ENCODE assay signal across 10 mouse cellular contexts in genomic region chr1:92751700-92752136, GRCm38 (mm10).
A peak's percentile ranks its signal among the peaks of the same experiment; 100 is the strongest.
DNase-seq lines count a peak whose midpoint lies in the region; ATAC-seq and TF ChIP-seq lines count a peak whose summit lies in the region.
"Had no signal": no experiment of that assay in that cellular context is flagged by ENCODE, and none has a peak within 500 bp of the region (broad histone marks: within the 10 kb centered on the region; RNA-seq: fewer than 3 reads in every experiment).

No protein-coding gene starts in this region.

- H3K36me3 ChIP-seq in heart, embryonic 14.5 days (ENCODE audit: control insufficient read depth, insufficient read depth, low read length), result no peaks in the 10 kb centered on the region
- no peaks in the 10 kb centered on the region for H3K36me3 ChIP-seq in intestine, postnatal 0 days (ENCODE audit: control insufficient read depth, insufficient read depth)
- H3K36me3 ChIP-seq: heart, embryonic 15.5 days had no signal

- intact Hi-C loops in heart, postnatal 25 days (cut with DNase I), result no loop called here

- no peak overlapping the region for H3K4me3 ChIP-seq in heart, embryonic 14.5 days (ENCODE audit: control insufficient read depth in 1 of 2, insufficient read depth in 1 of 2, low read depth in 1 of 2, low read length in 2 of 2)
- H3K4me3 ChIP-seq in intestine, postnatal 0 days (ENCODE audit: low read depth, low read length), result no peak overlapping the region
- H3K4me3 ChIP-seq: heart, embryonic 15.5 days had no signal

- no peak overlapping the region for H3K27ac ChIP-seq in heart, embryonic 14.5 days (replicated peaks in 1 of 2; ENCODE audit: control insufficient read depth in 1 of 2, insufficient read depth in 1 of 2, low read depth in 2 of 2, low read length in 2 of 2)
- no peak overlapping the region for H3K27ac ChIP-seq in intestine, postnatal 0 days (ENCODE audit: low read depth, low read length)
- H3K27ac ChIP-seq: heart, embryonic 15.5 days had no signal

- no peak for DNase-seq in heart, postnatal 25 days (ENCODE audit: low spot score)
- peak; percentile 4 for DNase-seq in urinary bladder, postnatal 25 days (ENCODE audit: low spot score)
- DNase-seq in urinary bladder, postnatal 10 days (ENCODE audit: low spot score), result no peak
- no peak for DNase-seq in ovary, adult 18-20 months (ENCODE audit: low spot score)
- DNase-seq in ovary, postnatal 36 days (ENCODE audit: low spot score), result no peak
- DNase-seq: kidney, adult 8-10 months; left cerebral cortex, postnatal 4 days had no signal

- 0 out of 2 replicates have a peak, but pooled peaks cover 7% of the 10 kb centered on the region for H3K27me3 ChIP-seq in heart, embryonic 14.5 days (ENCODE audit: control insufficient read depth, insufficient read depth, low read length)
- no peaks in the 10 kb centered on the region for H3K27me3 ChIP-seq in intestine, postnatal 0 days (replicated peaks; ENCODE audit: control insufficient read depth, insufficient read depth, low read length)
- H3K27me3 ChIP-seq: heart, embryonic 15.5 days had no signal

- WGBS in heart, embryonic 14.5 days, result 45% methylated on average over 4 of the region's 4 CpGs
- 23% methylated on average over 4 of the region's 4 CpGs for WGBS in intestine, postnatal 0 days

- no peak for ATAC-seq in heart, embryonic 14.5 days (ENCODE audit: insufficient number of reproducible peaks, insufficient read depth, low FRiP score, low read depth)
- ATAC-seq in intestine, postnatal 0 days, result peak; percentile 25; the same call in 1 of the 2 replicates

- no peak overlapping the region for H3K4me2 ChIP-seq in heart, embryonic 14.5 days (ENCODE audit: low read length)
- no peak overlapping the region for H3K4me2 ChIP-seq in intestine, postnatal 0 days (replicated peaks; ENCODE audit: low read depth)
- H3K4me2 ChIP-seq: heart, embryonic 15.5 days had no signal

- no peak for TF ChIP-seq CTCF in intestine, postnatal 0 days (IDR thresholded peaks at IDR 0.05; ENCODE audit: low read depth)

- no peaks in the 10 kb centered on the region for H3K9me3 ChIP-seq in heart, embryonic 14.5 days (ENCODE audit: control insufficient read depth, low read length)
- H3K9me3 ChIP-seq in intestine, postnatal 0 days (ENCODE audit: control insufficient read depth), result no peaks in the 10 kb centered on the region
- H3K9me3 ChIP-seq: heart, embryonic 15.5 days had no signal

- peak overlapping the region; percentile 21; the same call in 1 of the 2 replicates for H3K9ac ChIP-seq in heart, embryonic 14.5 days (ENCODE audit: low read length)
- H3K9ac ChIP-seq in intestine, postnatal 0 days (ENCODE audit: low read depth, low read length), result no peak overlapping the region
- H3K9ac ChIP-seq: heart, embryonic 15.5 days had no signal

- H3K4me1 ChIP-seq in heart, embryonic 14.5 days (ENCODE audit: control insufficient read depth in 2 of 2, insufficient read depth in 2 of 2, low read length in 2 of 2), result peaks cover 20 to 21% of the 10 kb centered on the region in 2 experiments
- no peaks in the 10 kb centered on the region for H3K4me1 ChIP-seq in intestine, postnatal 0 days (replicated peaks; ENCODE audit: control insufficient read depth, insufficient read depth, low read length)
